Mouse (Mus musculus): Measurements from ENCODE around the gene Trpv5. TPM values are rescaled to one million over a fixed set of nuclear protein-coding genes. Genes with fewer than 3 reads are reported as not detected.

Trpv5 gene
- total RNA-seq, 2 experiments from 2014 or later, result not detected

Other genes with a start within 250 kb of the Trpv5 start
- gene Gm10334, start 234.6 kb downstream of the Trpv5 start, total RNA-seq (2021), result not detected
- not detected for gene Prss1, start 221.8 kb downstream of the Trpv5 start, total RNA-seq (2021)
- not detected for gene Prss2, start 159.0 kb downstream of the Trpv5 start, total RNA-seq (2021)
- gene Ephb6, start 75.3 kb downstream of the Trpv5 start, total RNA-seq (2021), result 1 to 10 TPM; 2.7 to 6.6 TPM
- not detected for gene Trpv6, start 44.4 kb downstream of the Trpv5 start, total RNA-seq (2021)
- not detected for gene Llcfc1, start 3.7 kb upstream of the Trpv5 start, total RNA-seq (2021)
- 1 to 10 TPM in 1 of 2 experiments, under 1 TPM in 1; 0.88 to 1.3 TPM for gene Kel, start 23.6 kb upstream of the Trpv5 start, total RNA-seq (2021)
- gene Olfr459, start 94.4 kb upstream of the Trpv5 start, total RNA-seq (2021), result not detected
- not detected for gene Pip, start 166.8 kb upstream of the Trpv5 start, total RNA-seq (2021)
- gene Sval2, start 172.2 kb upstream of the Trpv5 start, total RNA-seq (2021), result not detected